9 mouse cellular contexts compared by ENCODE assay signal in genomic region chr4:151073108-151073744, GRCm38 (mm10). TPM values are rescaled to one million over a fixed set of nuclear protein-coding genes. Genes with fewer than 3 reads are reported as not detected.
DNase-seq lines count a peak whose midpoint lies in the region; ATAC-seq and TF ChIP-seq lines count a peak whose summit lies in the region.
"Had no signal": no experiment of that assay in that cellular context is flagged by ENCODE, and none has a peak within 500 bp of the region (broad histone marks: within the 10 kb centered on the region; RNA-seq: fewer than 3 reads in every experiment).

No protein-coding gene starts in this region.

- no peak overlapping the region for H3K27ac ChIP-seq in intestine, embryonic 14.5 days (ENCODE audit: low read depth)
- no peak overlapping the region for H3K27ac ChIP-seq in left cerebral cortex, adult 2 months
- no peak overlapping the region for H3K27ac ChIP-seq in midbrain, embryonic 11.5 days (ENCODE audit: low read depth, low read length)
- H3K27ac ChIP-seq: limb, embryonic 15.5 days had no signal

- no peak overlapping the region for H3K9ac ChIP-seq in intestine, embryonic 14.5 days (ENCODE audit: low read length)
- H3K9ac ChIP-seq in midbrain, embryonic 11.5 days (ENCODE audit: low read length): no peak overlapping the region
- H3K9ac ChIP-seq: limb, embryonic 15.5 days had no signal

- no peak overlapping the region for H3K4me2 ChIP-seq in intestine, embryonic 14.5 days (ENCODE audit: low read length)
- no peak overlapping the region for H3K4me2 ChIP-seq in midbrain, embryonic 11.5 days
- H3K4me2 ChIP-seq: limb, embryonic 15.5 days had no signal

- 54% methylated on average over 13 of the region's 13 CpGs for WGBS in intestine, embryonic 14.5 days
- 58% methylated on average over 13 of the region's 13 CpGs for WGBS in midbrain, embryonic 11.5 days

- no peak overlapping the region for H3K4me3 ChIP-seq in intestine, embryonic 14.5 days (ENCODE audit: low read depth, low read length)
- H3K4me3 ChIP-seq in left cerebral cortex, adult 2 months: no peak overlapping the region
- H3K4me3 ChIP-seq in midbrain, embryonic 11.5 days (ENCODE audit: low read depth, low read length): no peak overlapping the region
- H3K4me3 ChIP-seq: limb, embryonic 15.5 days had no signal

- intact Hi-C loops in left cerebral cortex, adult 2 months (cut with DNase I): loop anchor here (1.0 kb wide), 1 partner anchor 68 kb away; no protein-coding TSS in a partner anchor

- peaks cover 15% of the 10 kb centered on the region; the same call in 1 of the 2 replicates for H3K36me3 ChIP-seq in intestine, embryonic 14.5 days (ENCODE audit: control insufficient read depth, insufficient read depth, low read length)
- H3K36me3 ChIP-seq in midbrain, embryonic 11.5 days (ENCODE audit: control insufficient read depth, insufficient read depth, low read length): peaks cover 23% of the 10 kb centered on the region

- peak; percentile 73 for DNase-seq in CD4-positive, CD25-positive, alpha-beta regulatory T cell, adult 2 months (ENCODE audit: low read depth, low spot score)
- peak; percentile 94 for DNase-seq in cerebellum, postnatal 14 days
- peak; percentile 78 to 88 for DNase-seq in frontal cortex, postnatal 36 days (ENCODE audit: low spot score in 2 of 2)
- DNase-seq in intestine, embryonic 14.5 days (ENCODE audit: low spot score): peak; percentile 92
- peak; percentile 81 for DNase-seq in left cerebral cortex, adult 2 months (ENCODE audit: extremely low spot score in 1 of 2, low spot score in 2 of 2)
- peak; percentile 97 for DNase-seq in midbrain, embryonic 11.5 days (ENCODE audit: low spot score, missing footprints)
- peak; percentile 63 for DNase-seq in right cerebral cortex, postnatal 25 days

- no peak for ATAC-seq in CD4-positive, CD25-positive, alpha-beta regulatory T cell, adult 4 months
- ATAC-seq in intestine, embryonic 14.5 days (replicated peaks; ENCODE audit: low FRiP score, low TSS enrichment, low read depth): no peak; the same call in 1 of the 2 replicates
- ATAC-seq in midbrain, embryonic 11.5 days (ENCODE audit: low FRiP score): no peak

- peak; percentile 89 for TF ChIP-seq CTCF in left cerebral cortex, adult 2 months (IDR thresholded peaks at IDR 0.05)

- no peaks in the 10 kb centered on the region for H3K27me3 ChIP-seq in intestine, embryonic 14.5 days (replicated peaks; ENCODE audit: control insufficient read depth, insufficient read depth, low read length)
- no peaks in the 10 kb centered on the region for H3K27me3 ChIP-seq in midbrain, embryonic 11.5 days (ENCODE audit: control insufficient read depth, insufficient read depth, low read length)
- H3K27me3 ChIP-seq: limb, embryonic 15.5 days had no signal

- no peaks in the 10 kb centered on the region for H3K9me3 ChIP-seq in intestine, embryonic 14.5 days (ENCODE audit: control insufficient read depth, low read length)
- H3K9me3 ChIP-seq in midbrain, embryonic 11.5 days (ENCODE audit: control insufficient read depth, low read length): no peaks in the 10 kb centered on the region
- H3K9me3 ChIP-seq: limb, embryonic 15.5 days had no signal

- H3K4me1 ChIP-seq in intestine, embryonic 14.5 days (replicated peaks; ENCODE audit: control insufficient read depth, insufficient read depth, low read length): no peaks in the 10 kb centered on the region
- H3K4me1 ChIP-seq in midbrain, embryonic 11.5 days (ENCODE audit: control insufficient read depth, insufficient read depth, low read length): no peaks in the 10 kb centered on the region
- H3K4me1 ChIP-seq: limb, embryonic 15.5 days had no signal

RNA-seq across cellular contexts. Expression of gene Vamp3, which starts 15.5 kb away (rescaled TPM):
- polyA plus RNA-seq in CD4-positive, CD25-positive, alpha-beta regulatory T cell, adult 4 months (2017; shearing (Covaris generic)): 10 to 100 TPM; 41.7 to 53.2 TPM
- 71.5 and 90.5 TPM in 2 replicates for polyA plus RNA-seq in intestine, embryonic 14.5 days (2014; fragmentation: Nextera tagmentation; extraction: Ambion mirVana)
- total RNA-seq in left cerebral cortex, adult 2 months (2021): 10 to 100 TPM; 29.6 to 32.5 TPM
- polyA plus RNA-seq in midbrain, embryonic 11.5 days (2014; fragmentation: Nextera tagmentation; extraction: Ambion mirVana): 80.3 and 87.9 TPM in 2 replicates

RNA-seq across cellular contexts. Expression of gene Gm13090, which starts 16.1 kb away (rescaled TPM):
- polyA plus RNA-seq in CD4-positive, CD25-positive, alpha-beta regulatory T cell, adult 4 months (2017; shearing (Covaris generic)): not detected
- not detected in 2 replicates for polyA plus RNA-seq in intestine, embryonic 14.5 days (2014; fragmentation: Nextera tagmentation; extraction: Ambion mirVana)
- total RNA-seq in left cerebral cortex, adult 2 months (2021): not detected
- polyA plus RNA-seq in midbrain, embryonic 11.5 days (2014; fragmentation: Nextera tagmentation; extraction: Ambion mirVana): not detected in 2 replicates
- polyA plus RNA-seq: limb, embryonic 15.5 days had no signal

RNA-seq across cellular contexts. Expression of gene Per3, which starts 28.8 kb away (rescaled TPM):
- polyA plus RNA-seq in CD4-positive, CD25-positive, alpha-beta regulatory T cell, adult 4 months (2017; shearing (Covaris generic)): 1 to 10 TPM; 4.7 to 5.2 TPM
- 6.0 and 7.0 TPM in 2 replicates for polyA plus RNA-seq in intestine, embryonic 14.5 days (2014; fragmentation: Nextera tagmentation; extraction: Ambion mirVana)
- 10 to 100 TPM; 25.1 to 29.9 TPM for total RNA-seq in left cerebral cortex, adult 2 months (2021)
- polyA plus RNA-seq in midbrain, embryonic 11.5 days (2014; fragmentation: Nextera tagmentation; extraction: Ambion mirVana): 3.9 and 5.2 TPM in 2 replicates
